Mouse (Mus musculus) CH12.LX (cell line): ENCODE data around the gene Pacs2.

Experiments used
- CHD1 ChIP-seq: IDR thresholded peaks from 2 replicates; pipeline ENCODE4 v1.6.1; 2012; ENCODE audit warnings: low read depth, low read length, improper control_type of control experiment, inconsistent platforms
- CTCF ChIP-seq, 2 experiments: IDR thresholded peaks in 1 of 2; conservative IDR thresholded peaks in 1 of 2; 2 replicates each; pipeline ENCODE4 v1.5.1; 2011 to 2012; ENCODE audit warnings: low read depth in 2 of 2, low read length in 2 of 2, improper control_type of control experiment in 1 of 2, inconsistent platforms in 1 of 2, mild to moderate bottlenecking in 1 of 2, moderate library complexity in 1 of 2
- EP300 ChIP-seq: IDR thresholded peaks from 2 replicates; pipeline ENCODE4 v1.6.1; 2011; ENCODE audit warnings: low read length, improper control_type of control experiment
- MAX ChIP-seq: IDR thresholded peaks from 2 replicates; pipeline ENCODE4 v1.6.1; 2011; ENCODE audit warnings: low read length, improper control_type of control experiment
- POLR2A ChIP-seq: IDR thresholded peaks from 2 replicates; pipeline ENCODE4 v1.6.1; 2011; ENCODE audit warnings: low read depth, mild to moderate bottlenecking, improper control_type of control experiment, low read length
- ZC3H11A ChIP-seq: IDR thresholded peaks from 2 replicates; pipeline ENCODE4 v1.6.1; 2012; ENCODE audit warnings: low read depth, mild to moderate bottlenecking, inconsistent platforms, low read length, improper control_type of control experiment

DNA sequence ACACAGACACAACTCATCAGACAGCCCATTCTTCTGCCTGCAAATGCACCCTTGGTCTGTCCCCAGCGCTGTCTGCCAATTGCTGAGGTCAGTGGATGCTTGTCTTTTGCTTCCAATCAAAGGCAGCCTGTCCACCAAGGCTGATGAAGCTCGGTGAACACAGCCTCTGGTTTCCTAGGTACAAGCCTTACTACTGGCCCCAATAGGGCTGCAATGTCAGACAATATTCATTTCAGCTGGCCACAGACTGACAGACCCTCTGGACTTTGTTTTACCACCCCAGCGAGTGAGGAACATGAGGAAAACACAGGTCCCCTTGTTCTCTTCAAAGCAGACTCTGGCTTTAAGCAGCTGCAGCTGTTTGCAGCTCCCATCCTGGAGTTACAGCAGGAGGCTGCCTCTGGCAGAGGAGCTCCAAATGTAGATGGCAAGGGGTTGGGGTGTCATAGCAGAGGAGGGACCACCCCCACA, 1.3 kb upstream of the Pacs2 start:
- TF ChIP-seq POLR2A = no peak
- TF ChIP-seq MAX = no peak
- TF ChIP-seq ZC3H11A = no peak
- TF ChIP-seq CTCF (conservative IDR thresholded peaks at IDR 0.05 in 1 of 2, IDR thresholded peaks at IDR 0.05 in 1 of 2; ENCODE audit: low read depth in 2 of 2, low read length in 2 of 2) = no peak
- no peak for TF ChIP-seq CHD1
- TF ChIP-seq EP300 = no peak
